27 mouse cellular contexts compared by ENCODE assay signal in genomic region chr2:6233353-6233752, GRCm38 (mm10). TPM values are rescaled to one million over a fixed set of nuclear protein-coding genes. Genes with fewer than 3 reads are reported as not detected.
"Had no signal": no experiment of that assay in that cellular context is flagged by ENCODE, and none has a peak within 500 bp of the region (broad histone marks: within the 10 kb centered on the region; RNA-seq: fewer than 3 reads in every experiment).

No protein-coding gene starts in this region.

- H3K4me2 ChIP-seq: heart, embryonic 11.5 days; hindbrain, embryonic 12.5 days; hindbrain, embryonic 14.5 days; intestine, embryonic 15.5 days; limb, embryonic 12.5 days; liver, embryonic 11.5 days; liver, embryonic 13.5 days had no signal

- H3K4me1 ChIP-seq: intestine, embryonic 15.5 days had no signal

- ATAC-seq: forebrain, embryonic 16.5 days; hindbrain, embryonic 16.5 days; inflammation-experienced regulatory T-cells, adult 6 months; intestine, embryonic 15.5 days; intestine, postnatal 0 days had no signal

- DNase-seq: gastrocnemius, adult 2 months; gastrocnemius, postnatal 10 days; gastrocnemius, postnatal 25 days; heart, adult 18-20 months; heart, postnatal 14 days; heart, postnatal 4 days; kidney, adult 18-20 months; kidney, adult 8-10 months; kidney, postnatal 10 days; kidney, postnatal 25 days; kidney, postnatal 4 days; liver; liver, embryonic 13.5 days had no signal

- H3K9me3 ChIP-seq: hindbrain, embryonic 10.5 days; hindbrain, embryonic 12.5 days; intestine, embryonic 15.5 days; limb, embryonic 10.5 days; limb, embryonic 12.5 days; liver, embryonic 13.5 days had no signal

- H3K4me3 ChIP-seq: gastrocnemius, adult 2 months; hindbrain, embryonic 10.5 days; hindbrain, embryonic 12.5 days; intestine, embryonic 15.5 days; layer of hippocampus, adult 2 months; left cerebral cortex, adult 2 months; limb, embryonic 10.5 days; limb, embryonic 12.5 days; liver, embryonic 13.5 days had no signal

- H3K36me3 ChIP-seq: hindbrain, embryonic 10.5 days; hindbrain, embryonic 12.5 days; intestine, embryonic 15.5 days; limb, embryonic 10.5 days; limb, embryonic 12.5 days; liver, embryonic 13.5 days had no signal

- H3K27me3 ChIP-seq: hindbrain, embryonic 12.5 days; intestine, embryonic 15.5 days; limb, embryonic 12.5 days had no signal

- H3K27ac ChIP-seq: gastrocnemius, adult 2 months; hindbrain, embryonic 10.5 days; hindbrain, embryonic 12.5 days; hindbrain, embryonic 14.5 days; intestine, embryonic 15.5 days; layer of hippocampus, adult 2 months; left cerebral cortex, adult 2 months; limb, embryonic 10.5 days; limb, embryonic 12.5 days; liver, embryonic 13.5 days had no signal

- H3K9ac ChIP-seq: hindbrain, embryonic 12.5 days; hindbrain, embryonic 14.5 days; intestine, embryonic 15.5 days; limb, embryonic 12.5 days; liver, embryonic 13.5 days had no signal

RNA-seq across cellular contexts. Expression of gene Echdc3, which starts 20.5 kb away (rescaled TPM):
- polyA plus RNA-seq: inflammation-experienced regulatory T-cells, adult 6 months had no signal
